Mouse (Mus musculus) ES-E14 (cell line): ENCODE data around the gene Alg9. TPM values are rescaled to one million over a fixed set of nuclear protein-coding genes. Genes with fewer than 3 reads are reported as not detected.
A peak's percentile ranks its signal among the peaks of the same experiment; 100 is the strongest.

Experiments
- DNase-seq: peaks from one replicate; pipeline ENCODE4 v3.0.0-alpha.2; 2013; ENCODE audit warnings: low read depth, low spot score
- H3K27ac ChIP-seq: 2 replicates; pipeline ENCODE4 v1.5.1; 2012; ENCODE audit warnings: low read depth, mild to moderate bottlenecking, low read length, moderate library complexity, mixed read lengths; ENCODE audit not compliant: poor library complexity, insufficient read depth, severe bottlenecking
- H3K36me3 ChIP-seq: 2 replicates; pipeline ENCODE4 v1.6.1; 2012; ENCODE audit warnings: mild to moderate bottlenecking, low read length, moderate library complexity, mixed read lengths; ENCODE audit not compliant: control insufficient read depth, poor library complexity, insufficient read depth, severe bottlenecking
- H3K4me1 ChIP-seq, 2 experiments: fragments of 150-350 bp in 1 of 2; sonication (generic) in 1 of 2; 2 replicates each; pipeline ENCODE4 v1.6.1; 2012; ENCODE audit warnings: low read length in 2 of 2, mild to moderate bottlenecking in 1 of 2, mixed read lengths in 1 of 2; ENCODE audit not compliant: control insufficient read depth in 2 of 2, insufficient read depth in 2 of 2, poor library complexity in 1 of 2
- H3K4me3 ChIP-seq, 2 experiments: fragments of 150-350 bp in 1 of 2; sonication (generic) in 1 of 2; 2 replicates each; pipeline ENCODE4 v1.5.1; 2012; ENCODE audit warnings: low read length in 2 of 2, low read depth in 1 of 2, mild to moderate bottlenecking in 1 of 2, mixed read lengths in 1 of 2; ENCODE audit not compliant: insufficient read depth in 1 of 2, poor library complexity in 1 of 2, severe bottlenecking in 1 of 2
- H3K9ac ChIP-seq: 2 replicates; pipeline ENCODE4 v1.6.1; 2012; ENCODE audit warnings: low read depth, mild to moderate bottlenecking, low read length, mixed read lengths; ENCODE audit not compliant: poor library complexity, insufficient read depth, severe bottlenecking
- H3K9me3 ChIP-seq: fragments of 150-350 bp; sonication (generic); 2 replicates; pipeline ENCODE4 v1.6.1; 2012; ENCODE audit warnings: low read depth, mild to moderate bottlenecking, low read length; ENCODE audit not compliant: control insufficient read depth, insufficient read depth
- CHD2 ChIP-seq: IDR thresholded peaks from 2 replicates; pipeline ENCODE4 v1.6.1; 2014; ENCODE audit warnings: mild to moderate bottlenecking, low read depth, low read length, inconsistent platforms
- HCFC1 ChIP-seq: IDR thresholded peaks from 2 replicates; pipeline ENCODE4 v1.6.1; 2012; ENCODE audit warnings: low read length, inconsistent platforms, borderline replicate concordance; ENCODE audit not compliant: insufficient read depth
- MAFK ChIP-seq: IDR thresholded peaks from 2 replicates; pipeline ENCODE4 v1.6.1; 2014; ENCODE audit warnings: mild to moderate bottlenecking, low read depth, low read length, inconsistent platforms; ENCODE audit not compliant: insufficient read depth
- ZC3H11A ChIP-seq: IDR thresholded peaks from 2 replicates; pipeline ENCODE4 v1.6.1; 2012; ENCODE audit warnings: low read depth, mild to moderate bottlenecking, inconsistent platforms, low read length, borderline replicate concordance
- ZNF384 ChIP-seq: IDR thresholded peaks from 2 replicates; pipeline ENCODE4 v1.6.1; 2012; ENCODE audit warnings: low read depth, low read length, inconsistent platforms
- in situ Hi-C, 2 experiments: fragments of 600-800 bp; cut with MboI; formaldehyde crosslinking; loops; one replicate each; pipeline ENCODE4 v1.15.1; 2025; ENCODE audit warnings: low sequenced_read_pairs in 2 of 2, inconsistent platforms in 1 of 2; ENCODE audit not compliant: unreplicated experiment in 2 of 2
- total RNA-seq: library from RNA; depleted of rRNA; stranded (reverse); fragments of 300-350 nt; gene quantifications from 2 replicates; pipeline ENCODE4 v1.2.3, GENCODE M21; 2012

Gene Alg9
- total RNA-seq, 1 experiment = 30.8 TPM

DNA sequence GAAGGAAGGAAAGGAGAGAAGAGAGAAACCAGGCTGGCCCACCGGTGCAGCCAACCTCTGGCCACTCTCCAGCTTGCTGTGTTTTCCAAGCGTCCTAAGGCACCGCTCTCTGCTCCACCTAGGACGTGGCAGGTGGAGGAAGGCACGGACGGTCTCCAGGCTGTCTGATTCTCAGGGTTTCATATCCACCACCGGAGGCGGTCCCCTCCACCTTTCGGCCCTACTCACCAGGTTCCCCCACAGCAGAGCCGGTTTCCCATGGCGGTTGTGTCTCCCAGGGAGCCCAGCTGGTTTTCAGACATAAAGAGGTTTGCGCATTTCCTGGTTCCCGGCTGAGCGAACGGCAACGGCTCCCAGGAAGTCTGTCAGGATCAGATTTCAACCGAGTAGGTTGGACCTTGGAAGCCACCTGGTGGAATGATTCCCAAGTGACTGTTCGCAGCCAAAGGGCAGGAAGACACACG, 28.6 kb upstream of the Alg9 start, which contains the start of gene 2310030G06Rik:
TSS of gene 2310030G06Rik (minus strand) at position 323 of the 464 bp plus-strand sequence.
- in situ Hi-C loops = no loop called here
- Histone ChIP-seq H3K9ac (peak within 1 kb of the TSS; percentile 41), H3K36me3 (no peaks in the 10 kb centered on the region), H3K4me1 (peaks cover 4 to 8% of the 10 kb centered on the region in 2 experiments; a peak in 2 of 4 replicates), H3K9me3 (no peaks in the 10 kb centered on the region), H3K27ac (no peak within 1 kb of the TSS), H3K4me3 (peak within 1 kb of the TSS; percentile 67 to 69)
- peak; percentile 76 for DNase-seq
- 0 out of 2 replicates have a peak, but pooled peaks have one; percentile 17 for TF ChIP-seq CHD2
- TF ChIP-seq MAFK = no peak
- no peak for TF ChIP-seq ZC3H11A

GRCm38 (mm10) chr9:50750706-50751105, 24.1 kb upstream of the Alg9 start:
- H3K36me3 ChIP-seq = no peaks in the 10 kb centered on the region
- H3K27ac ChIP-seq = no peak overlapping the region
- DNase-seq = no peak
- in situ Hi-C loops = no loop called here
- no peak for TF ChIP-seq ZNF384
- no peak for TF ChIP-seq ZC3H11A
- TF ChIP-seq CHD2 = no peak
- TF ChIP-seq HCFC1 = no peak
- TF ChIP-seq MAFK = no peak
- peaks cover 7 to 12% of the 10 kb centered on the region in 2 experiments; a peak in 3 of 4 replicates for H3K4me1 ChIP-seq
- peak overlapping the region in 1 of 2 experiments; percentile 50; a peak in 1 of 4 replicates for H3K4me3 ChIP-seq
- H3K9ac ChIP-seq = no peak overlapping the region
- H3K9me3 ChIP-seq = no peaks in the 10 kb centered on the region

- Histone ChIP-seq H3K4me3 (peak within 1 kb of the TSS; percentile 16 to 54), H3K4me1 (peaks cover 7 to 12% of the 10 kb centered on the region in 2 experiments; a peak in 3 of 4 replicates), H3K9me3 (no peaks in the 10 kb centered on the region), H3K9ac (no peak within 1 kb of the TSS), H3K27ac (no peak within 1 kb of the TSS), H3K36me3 (no peaks in the 10 kb centered on the region)
- no peak for DNase-seq
- in situ Hi-C loops = no loop called here
- no peak for TF ChIP-seq ZC3H11A
- TF ChIP-seq MAFK = no peak
- no peak for TF ChIP-seq ZNF384
- no peak for TF ChIP-seq CHD2
- TF ChIP-seq HCFC1 = no peak
Observed at GRCm38 (mm10) chr9:50751323-50751722, 23.5 kb upstream of the Alg9 start, which contains the start of gene Cryab. TSS of gene Cryab (plus strand) at chr9:50751325.

GRCm38 (mm10) chr9:50752054-50752602, 22.7 kb upstream of the Alg9 start, which contains the start of gene Hspb2:
TSS of gene Hspb2 (minus strand) at chr9:50752354.
- in situ Hi-C loops = no loop called here

More at GRCm38 (mm10) chr9:50752054-50752602, 22.7 kb upstream of the Alg9 start, which contains the start of gene Hspb2:
- H3K27ac ChIP-seq = no peak within 1 kb of the TSS
- DNase-seq = no peak
- peak within 1 kb of the TSS; percentile 16 to 54 for H3K4me3 ChIP-seq
- TF ChIP-seq ZNF384 (no peak), ZC3H11A (no peak), CHD2 (no peak), HCFC1 (no peak), MAFK (no peak)
- H3K36me3 ChIP-seq = no peaks in the 10 kb centered on the region
- H3K4me1 ChIP-seq = peaks cover 4 to 12% of the 10 kb centered on the region in 2 experiments; a peak in 2 of 4 replicates
- H3K9ac ChIP-seq = no peak within 1 kb of the TSS
- H3K9me3 ChIP-seq = no peaks in the 10 kb centered on the region
